Mouse (Mus musculus): ENCODE data around the gene Plbd1.

Plbd1 gene

GRCm38 (mm10) chr6:136650664-136651063, 11.1 kb downstream of the Plbd1 start:
- ATAC-seq (ENCODE audit: low TSS enrichment), result no peak

DNA sequence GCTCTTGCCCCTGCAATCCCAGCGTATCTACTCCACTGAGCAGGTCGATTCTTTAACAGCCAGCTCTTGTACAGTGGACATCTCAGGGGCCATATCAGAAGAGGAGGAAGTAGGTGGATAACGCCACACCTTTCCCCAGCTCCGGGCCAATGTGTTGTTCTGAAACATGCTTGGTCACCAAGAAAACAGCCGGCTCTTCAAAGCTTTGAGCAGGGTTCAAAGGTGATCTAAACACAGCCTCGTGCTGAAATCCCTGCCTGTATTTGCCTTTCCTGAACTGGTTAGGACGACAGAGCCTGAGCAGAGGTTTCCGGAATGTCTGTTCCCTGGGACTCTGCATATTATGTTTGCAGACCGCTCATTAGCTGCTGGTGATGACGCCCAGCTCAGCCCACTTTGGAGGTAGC, 14.3 kb downstream of the Plbd1 start:
- ATAC-seq (ENCODE audit: low TSS enrichment), result no peak

GRCm38 (mm10) chr6:136646207-136646606, 15.5 kb downstream of the Plbd1 start:
- ATAC-seq (ENCODE audit: low TSS enrichment), result no peak

DNA sequence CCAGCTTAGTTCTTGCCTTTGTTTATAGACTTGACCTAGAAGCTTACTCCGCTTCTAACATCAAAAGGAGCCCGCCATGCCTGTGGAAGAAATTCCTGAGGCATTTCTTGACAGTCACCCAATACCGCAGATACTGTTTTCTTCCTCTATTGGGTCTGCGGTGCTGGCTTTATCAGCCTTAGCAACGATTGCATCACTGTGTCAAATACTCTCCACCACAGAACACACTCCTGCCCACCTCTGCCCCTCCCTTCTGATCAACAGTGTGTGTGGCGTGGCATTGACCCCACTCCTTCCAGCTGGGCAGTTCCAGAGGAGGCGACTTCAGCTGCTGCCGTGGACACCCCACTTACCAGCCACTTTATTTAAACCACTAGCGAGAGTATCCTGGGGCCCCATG, 16.0 kb downstream of the Plbd1 start:
- ATAC-seq (ENCODE audit: low TSS enrichment), result no peak

GRCm38 (mm10) chr6:136644171-136644570, 17.6 kb downstream of the Plbd1 start:
- ATAC-seq (ENCODE audit: low TSS enrichment), result no peak

GRCm38 (mm10) chr6:136634982-136635381, 26.7 kb downstream of the Plbd1 start:
- ATAC-seq (ENCODE audit: low TSS enrichment), result no peak

- no peak for ATAC-seq (ENCODE audit: low TSS enrichment)
These were observed 28.0 kb downstream of the Plbd1 start for GRCm38 (mm10) chr6:136633719-136634118.

- no peak for ATAC-seq (ENCODE audit: low TSS enrichment)
These were observed 28.6 kb downstream of the Plbd1 start for GRCm38 (mm10) chr6:136633154-136633553.

DNA sequence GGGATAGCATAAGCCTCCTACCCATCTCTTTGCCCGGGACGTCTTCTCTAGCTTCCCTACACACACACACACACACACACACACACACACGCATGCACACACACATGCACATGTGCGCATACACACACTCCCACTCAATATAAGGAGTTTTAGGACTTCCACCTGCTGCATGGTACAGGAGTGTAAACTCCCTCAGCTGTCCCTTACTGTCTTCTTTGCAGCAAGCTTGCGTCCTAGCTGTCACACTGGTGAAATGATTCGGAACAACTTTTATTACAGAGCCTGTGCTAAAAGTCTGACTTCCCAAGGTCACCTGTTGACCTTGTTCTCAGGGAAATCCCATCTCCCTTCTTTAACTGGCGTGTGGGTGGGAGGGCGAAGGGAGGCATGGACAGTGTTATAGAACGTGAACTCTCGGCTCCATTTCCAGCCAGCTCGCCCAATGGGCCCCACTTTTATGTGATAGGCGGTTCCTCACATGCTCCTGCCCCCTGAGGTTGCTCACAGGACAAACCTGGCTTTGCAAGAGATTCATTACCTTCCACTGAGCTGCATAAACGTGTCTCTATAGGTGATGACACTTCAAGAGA, 29.7 kb downstream of the Plbd1 start:
- ATAC-seq (ENCODE audit: low TSS enrichment), result no peak

GRCm38 (mm10) chr6:136631519-136631918, 30.2 kb downstream of the Plbd1 start:
- no peak for ATAC-seq (ENCODE audit: low TSS enrichment)

DNA sequence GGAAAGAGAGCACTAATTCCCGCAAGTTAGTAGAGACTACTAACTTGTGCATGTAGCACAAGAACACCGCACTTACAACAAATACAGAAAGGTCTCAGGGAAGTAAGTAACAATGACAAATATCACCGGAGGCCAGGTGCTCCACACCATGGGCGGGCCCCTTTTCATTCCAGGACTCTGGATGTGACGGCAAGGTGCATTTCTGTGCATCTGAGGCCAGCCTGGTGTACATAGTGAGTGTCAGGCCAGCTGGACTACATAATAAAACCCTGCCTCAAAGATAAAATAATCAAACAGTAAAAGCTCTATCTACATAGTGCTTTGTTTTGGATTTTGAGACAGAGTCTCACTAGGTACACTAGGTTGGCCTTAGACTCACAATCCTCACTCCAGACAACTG, 32.1 kb downstream of the Plbd1 start:
- no peak for ATAC-seq (ENCODE audit: low TSS enrichment)

GRCm38 (mm10) chr6:136625421-136625820, 36.3 kb downstream of the Plbd1 start:
- ATAC-seq (ENCODE audit: low TSS enrichment), result no peak

DNA sequence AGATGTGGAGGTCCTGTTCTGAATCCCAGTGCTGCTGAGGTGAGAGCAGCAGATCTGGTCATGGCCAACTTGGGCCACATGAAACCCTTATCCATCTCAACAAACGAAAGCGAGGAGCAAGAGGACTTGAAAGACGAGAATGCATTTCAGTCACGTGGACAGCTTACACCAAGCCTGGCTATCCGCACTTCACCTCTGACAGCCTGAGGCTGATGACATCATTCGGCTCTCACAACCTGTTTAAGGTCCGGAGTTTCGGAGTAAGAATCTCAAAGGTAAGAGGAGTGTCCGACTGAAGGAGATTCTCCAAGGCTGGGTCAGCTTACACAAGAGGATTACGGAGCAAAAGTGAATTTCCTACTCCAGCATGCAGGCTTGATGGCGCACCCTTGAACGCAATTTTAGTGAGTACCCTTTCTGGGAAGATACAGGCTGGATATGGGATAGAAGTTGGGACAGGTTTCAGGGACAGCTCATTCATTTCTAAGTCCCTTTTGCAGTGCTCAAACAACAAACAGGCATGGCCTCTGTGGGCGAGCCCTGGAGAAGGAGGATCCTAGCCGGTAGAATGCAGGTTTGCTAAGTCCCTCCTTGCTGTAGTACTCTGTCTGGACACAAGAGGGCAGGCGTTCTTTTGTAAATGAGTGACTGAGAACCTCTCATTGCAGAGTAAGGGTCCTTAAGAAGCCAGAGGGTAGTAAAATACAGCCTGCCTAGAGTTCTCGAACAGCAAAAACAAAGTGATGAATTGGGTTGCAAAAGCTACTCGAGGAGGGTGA, 41.2 kb downstream of the Plbd1 start:
- ATAC-seq (ENCODE audit: low TSS enrichment), result peak; percentile 93

GRCm38 (mm10) chr6:136614156-136614555, 47.6 kb downstream of the Plbd1 start:
- no peak for ATAC-seq (ENCODE audit: low TSS enrichment)

GRCm38 (mm10) chr6:136612312-136612711, 49.4 kb downstream of the Plbd1 start:
- ATAC-seq (ENCODE audit: low TSS enrichment), result no peak

GRCm38 (mm10) chr6:136611351-136612215, 50.1 kb downstream of the Plbd1 start:
- no peak for ATAC-seq (ENCODE audit: low TSS enrichment)

- no peak for ATAC-seq (ENCODE audit: low TSS enrichment)
These were observed 59.1 kb downstream of the Plbd1 start for GRCm38 (mm10) chr6:136602601-136603000.

GRCm38 (mm10) chr6:136594541-136594940, 67.2 kb downstream of the Plbd1 start:
- ATAC-seq (ENCODE audit: low TSS enrichment), result no peak

DNA sequence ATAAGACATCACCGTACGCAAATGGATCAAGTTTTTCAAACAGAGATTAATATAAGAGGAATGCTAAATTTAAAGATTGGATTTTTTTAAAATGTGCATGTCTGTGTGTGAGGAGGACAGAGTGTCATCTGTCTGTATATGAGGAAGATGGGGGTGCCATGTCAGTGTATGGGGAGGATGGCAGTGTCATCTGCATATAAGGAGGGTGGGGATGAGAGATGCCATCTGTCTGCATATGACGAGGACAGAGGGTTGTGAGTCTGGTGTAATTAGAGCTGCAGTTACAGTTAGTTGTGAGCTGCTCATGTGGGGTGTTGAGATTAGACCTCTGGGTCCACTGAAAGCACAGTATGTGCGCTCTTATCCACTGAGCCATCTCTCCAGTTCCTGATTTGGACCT, 71.0 kb downstream of the Plbd1 start:
- peak; percentile 50; the same call in 1 of the 2 replicates for ATAC-seq (ENCODE audit: low TSS enrichment)

DNA sequence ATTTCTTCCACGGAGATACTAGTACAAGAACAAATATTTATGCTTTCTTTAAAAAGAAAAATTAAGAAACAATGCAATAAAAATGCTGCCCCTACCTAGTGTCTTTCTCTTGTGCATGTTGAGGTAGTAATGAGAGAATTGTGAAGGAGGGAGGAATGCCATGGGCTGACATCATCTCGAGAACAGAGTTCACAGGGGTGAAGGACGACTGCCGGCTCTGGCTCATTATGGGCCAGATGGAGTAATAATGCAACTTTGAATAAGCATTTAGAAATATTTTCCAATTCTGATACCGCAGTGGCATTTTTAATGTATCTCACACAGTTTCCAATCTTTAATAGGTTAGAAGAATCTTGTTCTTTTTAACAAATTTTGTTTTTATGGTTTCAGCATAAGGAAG, 95.7 kb downstream of the Plbd1 start:
- ATAC-seq (ENCODE audit: low TSS enrichment), result no peak
